Mouse (Mus musculus) heart, postnatal 0 days (tissue): ENCODE data around the gene Chchd6.

Source experiments
- CTCF ChIP-seq: IDR thresholded peaks from 2 replicates; pipeline ENCODE4 v1.5.1; 2016; ENCODE audit warnings: antibody characterized with exemption, control low read depth, low read depth
- EP300 ChIP-seq: IDR thresholded peaks from 2 replicates; pipeline ENCODE4 v1.6.1; 2016; ENCODE audit warnings: antibody characterized with exemption, low read depth

- TF ChIP-seq CTCF (peak; percentile 23; the same call in 1 of the 2 replicates), EP300 (no peak)
Measured at GRCm38 (mm10) chr6:89466875-89467274, 128.6 kb downstream of the Chchd6 start.
